Mouse (Mus musculus): ENCODE results near the gene Gstcd. TPM values are rescaled to one million over a fixed set of nuclear protein-coding genes. Genes with fewer than 3 reads are reported as not detected.

Gstcd gene
- polyA plus RNA-seq, 1 experiment from 2014 or later, result 4.9 TPM

- WGBS, result 93% methylated on average over 2 of the region's 2 CpGs
- no peak overlapping the region for H3K9ac ChIP-seq (ENCODE audit: low read length)
- no peaks in the 10 kb centered on the region for H3K4me1 ChIP-seq (ENCODE audit: control insufficient read depth, insufficient read depth, low read length)
- H3K36me3 ChIP-seq (ENCODE audit: control insufficient read depth, insufficient read depth, low read length), result peaks cover 58% of the 10 kb centered on the region
- H3K9me3 ChIP-seq (replicated peaks; ENCODE audit: control insufficient read depth, low read length), result no peaks in the 10 kb centered on the region
- H3K27ac ChIP-seq (ENCODE audit: low read depth, low read length), result no peak overlapping the region
- no peaks in the 10 kb centered on the region for H3K27me3 ChIP-seq (replicated peaks; ENCODE audit: control insufficient read depth, insufficient read depth, low read length)
- H3K4me3 ChIP-seq (ENCODE audit: low read depth, low read length), result no peak overlapping the region
- no peak overlapping the region for H3K4me2 ChIP-seq (ENCODE audit: low read length)
- ATAC-seq (no peak), DNase-seq (ENCODE audit: low spot score) (no peak)
Observed at GRCm38 (mm10) chr3:133098909-133099308, 7.1 kb upstream of the Gstcd start.

GRCm38 (mm10) chr3:133098336-133098735 lies 6.5 kb upstream of the Gstcd start:
- Histone ChIP-seq H3K4me1 (ENCODE audit: control insufficient read depth, insufficient read depth, low read length) (no peaks in the 10 kb centered on the region), H3K4me2 (ENCODE audit: low read length) (no peak overlapping the region), H3K36me3 (ENCODE audit: control insufficient read depth, insufficient read depth, low read length) (peaks cover 53% of the 10 kb centered on the region), H3K27me3 (replicated peaks; ENCODE audit: control insufficient read depth, insufficient read depth, low read length) (no peaks in the 10 kb centered on the region), H3K4me3 (ENCODE audit: low read depth, low read length) (no peak overlapping the region), H3K27ac (ENCODE audit: low read depth, low read length) (no peak overlapping the region), H3K9me3 (replicated peaks; ENCODE audit: control insufficient read depth, low read length) (no peaks in the 10 kb centered on the region), H3K9ac (ENCODE audit: low read length) (no peak overlapping the region)
- 95% methylated on average over 4 of the region's 4 CpGs for WGBS
- no peak for DNase-seq (ENCODE audit: low spot score)
- no peak for ATAC-seq

DNA sequence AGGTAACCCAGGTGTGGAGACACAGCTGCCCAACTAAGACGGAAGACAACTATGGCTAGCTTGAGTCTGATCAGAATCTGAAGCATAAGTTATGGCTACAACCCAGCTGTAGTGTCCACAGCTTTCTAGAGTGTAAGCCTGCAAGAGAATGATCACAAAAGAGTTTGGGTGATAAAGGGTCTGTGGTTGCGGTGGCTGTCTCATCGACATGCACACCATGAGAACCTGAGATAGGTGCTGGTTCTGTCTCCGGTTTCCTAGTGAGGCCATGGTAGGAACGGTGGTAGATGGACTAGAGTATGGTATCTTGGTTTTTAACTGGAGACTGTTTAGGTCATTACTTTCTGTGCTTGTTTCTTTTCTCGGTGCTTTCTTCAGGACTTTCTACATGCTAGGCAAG lies 6.1 kb upstream of the Gstcd start:
- Histone ChIP-seq H3K9ac (ENCODE audit: low read length) (no peak overlapping the region), H3K9me3 (replicated peaks; ENCODE audit: control insufficient read depth, low read length) (no peaks in the 10 kb centered on the region), H3K27me3 (replicated peaks; ENCODE audit: control insufficient read depth, insufficient read depth, low read length) (no peaks in the 10 kb centered on the region), H3K4me1 (ENCODE audit: control insufficient read depth, insufficient read depth, low read length) (peaks cover 2% of the 10 kb centered on the region; the same call in 1 of the 2 replicates), H3K4me3 (ENCODE audit: low read depth, low read length) (no peak overlapping the region), H3K4me2 (ENCODE audit: low read length) (no peak overlapping the region), H3K36me3 (ENCODE audit: control insufficient read depth, insufficient read depth, low read length) (peaks cover 51% of the 10 kb centered on the region), H3K27ac (ENCODE audit: low read depth, low read length) (no peak overlapping the region)
- DNase-seq (ENCODE audit: low spot score), result no peak
- no peak for ATAC-seq
- WGBS, result 97% methylated on average over 6 of the region's 6 CpGs

DNA sequence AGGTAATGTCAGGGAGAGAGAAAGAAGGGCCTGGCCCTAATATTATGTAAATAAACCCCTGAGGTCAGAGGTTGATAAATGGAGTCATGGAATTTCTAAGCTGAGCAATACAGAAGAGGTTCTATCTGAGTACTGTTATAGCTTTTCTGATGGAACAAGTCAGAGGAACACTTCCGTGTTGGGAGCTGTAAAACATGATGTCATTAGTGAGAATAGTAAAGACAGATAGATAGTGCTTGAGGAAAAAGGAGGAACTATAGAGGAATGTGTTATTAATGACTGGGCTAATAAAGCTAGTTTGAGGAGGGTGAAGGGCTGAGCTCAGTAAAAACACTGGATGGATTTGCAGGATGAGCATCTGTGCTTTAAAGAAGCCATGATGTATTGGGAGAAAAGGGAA lies 2.5 kb upstream of the Gstcd start:
- Histone ChIP-seq H3K9me3 (replicated peaks; ENCODE audit: control insufficient read depth, low read length) (no peaks in the 10 kb centered on the region), H3K4me2 (ENCODE audit: low read length) (no peak overlapping the region), H3K36me3 (ENCODE audit: control insufficient read depth, insufficient read depth, low read length) (peaks cover 25% of the 10 kb centered on the region), H3K4me1 (ENCODE audit: control insufficient read depth, insufficient read depth, low read length) (peaks cover 8% of the 10 kb centered on the region; the same call in 1 of the 2 replicates), H3K27me3 (replicated peaks; ENCODE audit: control insufficient read depth, insufficient read depth, low read length) (no peaks in the 10 kb centered on the region), H3K9ac (ENCODE audit: low read length) (no peak overlapping the region), H3K27ac (ENCODE audit: low read depth, low read length) (no peak overlapping the region), H3K4me3 (ENCODE audit: low read depth, low read length) (no peak overlapping the region)
- DNase-seq (ENCODE audit: low spot score), result no peak
- no peak for ATAC-seq
- WGBS, result 80% methylated on average over 1 of the region's 1 CpGs

DNA sequence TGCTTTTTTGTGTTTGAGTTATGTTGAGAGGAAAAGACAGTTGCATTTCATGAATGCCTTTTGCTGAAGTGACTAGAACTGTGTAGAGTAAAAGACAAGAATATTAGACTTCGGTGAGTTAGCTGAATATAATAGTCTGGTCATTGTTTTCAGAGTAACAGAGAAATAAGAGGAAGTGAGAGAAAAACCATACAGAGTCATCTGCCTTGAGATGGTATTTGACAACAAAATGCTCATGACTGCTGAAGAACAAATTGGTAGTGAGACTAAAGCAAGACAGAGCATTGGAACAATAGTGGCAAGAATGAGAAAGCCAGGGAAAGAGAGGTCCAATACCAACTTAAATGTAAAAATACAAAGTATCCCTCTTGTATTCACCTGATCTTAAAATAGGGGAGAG lies 1.1 kb upstream of the Gstcd start:
- peaks cover 8% of the 10 kb centered on the region; the same call in 1 of the 2 replicates for H3K4me1 ChIP-seq (ENCODE audit: control insufficient read depth, insufficient read depth, low read length)
- peaks cover 12% of the 10 kb centered on the region for H3K36me3 ChIP-seq (ENCODE audit: control insufficient read depth, insufficient read depth, low read length)
- peak overlapping the region; percentile 48 for H3K4me2 ChIP-seq (ENCODE audit: low read length)
- WGBS, result 80% methylated on average over 1 of the region's 1 CpGs
- H3K9me3 ChIP-seq (replicated peaks; ENCODE audit: control insufficient read depth, low read length), result no peaks in the 10 kb centered on the region
- DNase-seq (ENCODE audit: low spot score), result no peak
- H3K27ac ChIP-seq (ENCODE audit: low read depth, low read length), result no peak overlapping the region
- H3K9ac ChIP-seq (ENCODE audit: low read length), result 0 out of 2 replicates have a peak overlapping the region, but pooled peaks have one; percentile 95
- no peak for ATAC-seq
- no peaks in the 10 kb centered on the region for H3K27me3 ChIP-seq (replicated peaks; ENCODE audit: control insufficient read depth, insufficient read depth, low read length)
- peak overlapping the region; percentile 98 for H3K4me3 ChIP-seq (ENCODE audit: low read depth, low read length)

- H3K36me3 ChIP-seq (ENCODE audit: control insufficient read depth, insufficient read depth, low read length), result peaks cover 8% of the 10 kb centered on the region
- DNase-seq (ENCODE audit: low spot score), result no peak
- ATAC-seq, result 0 out of 2 replicates have a peak, but pooled peaks have one; percentile 0
- no peaks in the 10 kb centered on the region for H3K9me3 ChIP-seq (replicated peaks; ENCODE audit: control insufficient read depth, low read length)
- WGBS, result under 1% methylated on average over 7 of the region's 7 CpGs
- H3K4me1 ChIP-seq (ENCODE audit: control insufficient read depth, insufficient read depth, low read length), result peaks cover 8% of the 10 kb centered on the region; the same call in 1 of the 2 replicates
- H3K27me3 ChIP-seq (replicated peaks; ENCODE audit: control insufficient read depth, insufficient read depth, low read length), result no peaks in the 10 kb centered on the region
- peak overlapping the region; percentile 97 for H3K27ac ChIP-seq (ENCODE audit: low read depth, low read length)
- H3K4me3 ChIP-seq (ENCODE audit: low read depth, low read length), result peak overlapping the region; percentile 98
- peak overlapping the region; percentile 48 for H3K4me2 ChIP-seq (ENCODE audit: low read length)
- H3K9ac ChIP-seq (ENCODE audit: low read length), result peak overlapping the region; percentile 95
Observed at GRCm38 (mm10) chr3:133092274-133092853, 531 bp upstream of the Gstcd start.

DNA sequence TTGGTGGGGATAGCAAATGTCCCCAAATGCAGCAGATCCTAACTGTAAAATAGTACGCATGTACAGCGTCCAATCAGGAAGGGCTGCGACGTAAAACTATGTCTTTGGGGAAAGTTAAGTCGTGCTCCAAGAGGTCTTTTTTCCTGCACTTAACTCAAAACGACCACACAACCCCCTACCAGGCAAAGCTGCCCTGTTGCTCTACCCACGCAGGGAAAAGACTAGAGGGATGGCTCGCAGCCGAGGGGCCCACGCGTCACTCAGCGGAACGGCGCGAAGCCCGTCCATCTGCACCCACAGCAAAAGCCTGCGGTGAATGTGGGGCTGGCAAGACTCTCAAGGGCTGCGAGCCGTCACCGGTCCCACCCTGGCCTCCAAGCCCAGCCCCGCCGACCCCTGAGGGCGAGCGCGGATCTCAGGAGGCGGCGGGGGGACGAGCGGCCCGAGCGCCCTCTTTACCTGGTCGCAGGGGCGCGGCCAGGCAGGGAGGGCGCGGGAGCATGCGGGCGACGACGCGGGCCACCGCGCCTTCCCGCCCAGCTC lies 641 bp downstream of the Gstcd start:
- peak; percentile 48 for DNase-seq (ENCODE audit: low spot score)
- Histone ChIP-seq H3K4me2 (ENCODE audit: low read length) (peak overlapping the region; percentile 63), H3K4me3 (ENCODE audit: low read depth, low read length) (peak overlapping the region; percentile 98), H3K27me3 (replicated peaks; ENCODE audit: control insufficient read depth, insufficient read depth, low read length) (no peaks in the 10 kb centered on the region), H3K4me1 (ENCODE audit: control insufficient read depth, insufficient read depth, low read length) (peaks cover 8% of the 10 kb centered on the region; the same call in 1 of the 2 replicates), H3K9me3 (replicated peaks; ENCODE audit: control insufficient read depth, low read length) (no peaks in the 10 kb centered on the region), H3K9ac (ENCODE audit: low read length) (peak overlapping the region; percentile 95), H3K36me3 (ENCODE audit: control insufficient read depth, insufficient read depth, low read length) (no peaks in the 10 kb centered on the region), H3K27ac (ENCODE audit: low read depth, low read length) (peak overlapping the region; percentile 97)
- under 1% methylated on average over 44 of the region's 44 CpGs for WGBS
- ATAC-seq, result peak; percentile 83

DNA sequence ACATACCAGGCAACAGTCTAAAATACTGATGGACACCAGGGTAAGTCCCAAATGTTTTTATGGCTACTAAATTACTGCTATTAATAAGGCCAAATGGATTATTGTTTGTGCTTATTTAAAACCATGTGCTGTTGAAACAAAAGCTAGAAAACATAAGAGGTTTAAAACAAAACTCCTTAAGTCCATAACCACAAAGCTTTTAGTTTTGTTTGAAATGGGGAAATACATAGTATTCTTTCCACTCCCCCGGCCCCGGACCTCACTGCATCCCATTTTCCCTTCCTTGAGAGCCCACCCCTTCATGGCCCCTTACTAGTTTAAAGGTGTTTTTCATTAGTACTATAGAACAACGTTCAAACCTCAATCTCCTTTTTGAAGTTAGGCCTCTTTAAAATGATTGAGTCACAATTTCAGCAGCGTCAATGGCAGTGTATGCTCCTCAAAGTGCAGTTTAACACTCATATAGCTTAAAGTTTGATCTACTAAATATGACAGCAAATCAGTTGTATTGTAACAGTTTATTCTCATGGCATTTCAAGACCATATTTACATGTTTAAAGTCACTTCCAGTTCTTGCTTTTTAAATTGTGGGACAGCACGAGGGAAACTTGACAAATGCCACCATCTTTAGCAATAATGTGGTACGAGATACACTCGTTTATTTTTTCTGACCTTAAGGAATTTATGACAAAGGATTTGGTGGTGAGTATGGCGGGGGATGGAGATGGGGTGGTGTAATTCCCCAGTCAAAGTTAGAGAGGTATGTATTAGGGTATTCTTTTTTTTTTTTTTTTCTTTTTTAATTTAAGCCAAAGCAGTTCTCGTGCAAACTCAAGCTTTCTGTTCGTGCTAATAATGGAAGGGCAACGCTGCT lies 1.3 kb downstream of the Gstcd start:
- Histone ChIP-seq H3K9ac (ENCODE audit: low read length) (peak overlapping the region; percentile 95), H3K36me3 (ENCODE audit: control insufficient read depth, insufficient read depth, low read length) (no peaks in the 10 kb centered on the region), H3K27me3 (replicated peaks; ENCODE audit: control insufficient read depth, insufficient read depth, low read length) (no peaks in the 10 kb centered on the region), H3K4me2 (ENCODE audit: low read length) (peak overlapping the region; percentile 63), H3K4me3 (ENCODE audit: low read depth, low read length) (peak overlapping the region; percentile 98), H3K4me1 (ENCODE audit: control insufficient read depth, insufficient read depth, low read length) (peaks cover 8% of the 10 kb centered on the region; the same call in 1 of the 2 replicates), H3K27ac (ENCODE audit: low read depth, low read length) (peak overlapping the region; percentile 97; the same call in 1 of the 2 replicates), H3K9me3 (replicated peaks; ENCODE audit: control insufficient read depth, low read length) (no peaks in the 10 kb centered on the region)
- ATAC-seq (no peak), DNase-seq (ENCODE audit: low spot score) (no peak)
- 5% methylated on average over 11 of the region's 11 CpGs for WGBS

Data from forebrain, embryonic 14.5 days (tissue).